In genomic region chr4:43555926-43556325, GRCm38 (mm10) we compare ENCODE assay signal across 34 mouse cellular contexts. TPM values are rescaled to one million over a fixed set of nuclear protein-coding genes. Genes with fewer than 3 reads are reported as not detected.
DNase-seq lines count a peak whose midpoint lies in the region; ATAC-seq and TF ChIP-seq lines count a peak whose summit lies in the region.
"Had no signal": no experiment of that assay in that cellular context is flagged by ENCODE, and none has a peak within 500 bp of the region (broad histone marks: within the 10 kb centered on the region; RNA-seq: fewer than 3 reads in every experiment).

No protein-coding gene starts in this region.

- no peak for DNase-seq in testis, postnatal 10 days (ENCODE audit: low spot score)
- no peak for DNase-seq in frontal cortex, postnatal 10 days (ENCODE audit: low spot score in 2 of 2)
- no peak for DNase-seq in cerebellum, postnatal 10 days
- no peak for DNase-seq in frontal cortex, postnatal 36 days (ENCODE audit: low spot score in 2 of 2)
- DNase-seq: adrenal gland, postnatal 10 days; B cell, adult 2 months; cerebellum, adult 11 months; cerebellum, postnatal 14 days; gastrocnemius, postnatal 25 days; heart, adult 2 months; kidney, adult 11 months; kidney, postnatal 25 days; midbrain, embryonic 14.5 days; spleen, adult 18-20 months; thymus, adult 2 months; thymus, postnatal 4 days had no signal

- ATAC-seq in granulocyte monocyte progenitor cell, adult 5-6 weeks (replicated peaks; ENCODE audit: poor library complexity, severe bottlenecking) = peak; percentile 22; the same call in 1 of the 2 replicates
- ATAC-seq in megakaryocyte progenitor cell, adult 5-6 weeks (replicated peaks; ENCODE audit: poor library complexity) = peak; percentile 30
- ATAC-seq: inflammation-experienced regulatory T-cells, adult 6 months had no signal

- H3K27me3 ChIP-seq in testis, adult 2 months (ENCODE audit: control insufficient read depth, insufficient read depth, low read length) = no peaks in the 10 kb centered on the region
- H3K27me3 ChIP-seq: embryonic facial prominence, embryonic 15.5 days; forebrain, embryonic 12.5 days; heart, embryonic 12.5 days; hindbrain, embryonic 15.5 days; limb, embryonic 13.5 days; lung, embryonic 15.5 days had no signal

- H3K36me3 ChIP-seq in testis, adult 2 months (ENCODE audit: control insufficient read depth, insufficient read depth, low read length) = peaks cover 4% of the 10 kb centered on the region

- H3K4me3 ChIP-seq in testis, adult 2 months (ENCODE audit: control insufficient read depth, low read depth, low read length) = peak overlapping the region; percentile 58; the same call in 1 of the 2 replicates
- H3K4me3 ChIP-seq: embryonic facial prominence, embryonic 10.5 days; embryonic facial prominence, embryonic 15.5 days; forebrain, embryonic 12.5 days; heart, adult 2 months; heart, embryonic 12.5 days; hindbrain, embryonic 10.5 days; hindbrain, embryonic 15.5 days; limb, embryonic 13.5 days; lung, embryonic 15.5 days had no signal

- no peak for TF ChIP-seq POLR2A in testis, adult 2 months (IDR thresholded peaks at IDR 0.05; ENCODE audit: control insufficient read depth, low read depth, low read length)

- H3K4me1 ChIP-seq in testis, adult 2 months (ENCODE audit: control insufficient read depth, insufficient read depth, low read length) = peaks cover 8% of the 10 kb centered on the region

- no peak for TF ChIP-seq CTCF in testis, adult 2 months (IDR thresholded peaks at IDR 0.05; ENCODE audit: control insufficient read depth, insufficient read depth, insufficient replicate concordance, low read depth, low read length)

- no peak overlapping the region for H3K27ac ChIP-seq in testis, adult 2 months (ENCODE audit: control insufficient read depth, insufficient read depth, low read depth, low read length)
- H3K27ac ChIP-seq: embryonic facial prominence, embryonic 10.5 days; embryonic facial prominence, embryonic 15.5 days; forebrain, embryonic 12.5 days; heart, adult 2 months; hindbrain, embryonic 10.5 days; hindbrain, embryonic 15.5 days; limb, embryonic 13.5 days; liver, embryonic 14.5 days; lung, embryonic 15.5 days had no signal

RNA-seq across cellular contexts. Expression of gene Creb3, which starts 6.2 kb away (rescaled TPM):
- polyA plus RNA-seq in testis, adult 2 months (2012; rRNA removed) = 27.9 and 35.0 TPM in 2 replicates
- 10.5 and 13.4 TPM in 2 replicates for total RNA-seq in granulocyte monocyte progenitor cell, adult 5-6 weeks (2014; fragmentation: Nextera tagmentation)
- 24.9 and 25.7 TPM in 2 replicates for total RNA-seq in granulocyte monocyte progenitor cell, adult 5-6 weeks (2017)
- 8.9 and 10.3 TPM in 2 replicates for total RNA-seq in megakaryocyte progenitor cell, adult 5-6 weeks (2015)
- total RNA-seq in megakaryocyte progenitor cell, adult 5-6 weeks (2017) = 41.6 and 64.7 TPM in 2 replicates

RNA-seq across cellular contexts. Expression of gene Tln1, which starts 6.6 kb away (rescaled TPM):
- polyA plus RNA-seq in testis, adult 2 months (2012; rRNA removed) = 44.9 and 51.8 TPM in 2 replicates
- total RNA-seq in granulocyte monocyte progenitor cell, adult 5-6 weeks (2014; fragmentation: Nextera tagmentation) = 167 and 198 TPM in 2 replicates
- total RNA-seq in granulocyte monocyte progenitor cell, adult 5-6 weeks (2017) = 251 and 299 TPM in 2 replicates
- 125 and 138 TPM in 2 replicates for total RNA-seq in megakaryocyte progenitor cell, adult 5-6 weeks (2015)
- total RNA-seq in megakaryocyte progenitor cell, adult 5-6 weeks (2017) = 167 and 253 TPM in 2 replicates

RNA-seq across cellular contexts. Expression of gene Rgp1, which starts 22.6 kb away (rescaled TPM):
- 36.8 and 37.6 TPM in 2 replicates for polyA plus RNA-seq in testis, adult 2 months (2012; rRNA removed)
- total RNA-seq in granulocyte monocyte progenitor cell, adult 5-6 weeks (2014; fragmentation: Nextera tagmentation) = 28.1 and 30.8 TPM in 2 replicates
- total RNA-seq in granulocyte monocyte progenitor cell, adult 5-6 weeks (2017) = 9.9 and 10.9 TPM in 2 replicates
- total RNA-seq in megakaryocyte progenitor cell, adult 5-6 weeks (2015) = 20.6 and 23.3 TPM in 2 replicates
- 8.7 and 14.5 TPM in 2 replicates for total RNA-seq in megakaryocyte progenitor cell, adult 5-6 weeks (2017)

RNA-seq across cellular contexts. Expression of gene Gba2, which starts 22.7 kb away (rescaled TPM):
- polyA plus RNA-seq in testis, adult 2 months (2012; rRNA removed) = 61.0 and 65.0 TPM in 2 replicates
- total RNA-seq in granulocyte monocyte progenitor cell, adult 5-6 weeks (2014; fragmentation: Nextera tagmentation) = 10.6 and 19.0 TPM in 2 replicates
- total RNA-seq in granulocyte monocyte progenitor cell, adult 5-6 weeks (2017) = 7.8 and 8.4 TPM in 2 replicates
- 4.8 and 9.3 TPM in 2 replicates for total RNA-seq in megakaryocyte progenitor cell, adult 5-6 weeks (2015)
- total RNA-seq in megakaryocyte progenitor cell, adult 5-6 weeks (2017) = 7.2 and 8.1 TPM in 2 replicates

RNA-seq across cellular contexts. Expression of gene Msmp, which starts 28.4 kb away (rescaled TPM):
- 0.83 and 1.1 TPM in 2 replicates for polyA plus RNA-seq in testis, adult 2 months (2012; rRNA removed)
- not detected in 2 replicates for total RNA-seq in granulocyte monocyte progenitor cell, adult 5-6 weeks (2014; fragmentation: Nextera tagmentation)
- not detected in 2 replicates for total RNA-seq in granulocyte monocyte progenitor cell, adult 5-6 weeks (2017)
- total RNA-seq in megakaryocyte progenitor cell, adult 5-6 weeks (2015) = not detected in 2 replicates
- total RNA-seq in megakaryocyte progenitor cell, adult 5-6 weeks (2017) = not detected in 2 replicates
- total RNA-seq: layer of hippocampus, adult 18-20 months; layer of hippocampus, postnatal 14 days; left cerebral cortex, postnatal 36 days; neutrophil, adult 5-6 weeks had no signal
- polyA plus RNA-seq: heart, postnatal 0 days; inflammation-experienced regulatory T-cells, adult 6 months; liver, embryonic 14.5 days; thymus, adult 2 months had no signal
